Comparison of ENCODE assay signal across 8 mouse cellular contexts in genomic region chr6:91776543-91776942, GRCm38 (mm10). TPM values are rescaled to one million over a fixed set of nuclear protein-coding genes. Genes with fewer than 3 reads are reported as not detected.
A peak's percentile ranks its signal among the peaks of the same experiment; 100 is the strongest.
DNase-seq lines count a peak whose midpoint lies in the region; ATAC-seq lines count a peak whose summit lies in the region.

No protein-coding gene starts in this region.

- DNase-seq in kidney, adult 18-20 months = peak; percentile 68
- no peak for DNase-seq in kidney, adult 11 months
- peak; percentile 63 to 72 for DNase-seq in adrenal gland, adult 18-20 months (ENCODE audit: low spot score in 2 of 2)
- DNase-seq in embryo, embryonic 11 days = peak; percentile 83
- peak; percentile 80 for DNase-seq in kidney, postnatal 10 days
- DNase-seq in lung, postnatal 10 days = peak; percentile 74
- peak; percentile 38 for DNase-seq in retina, postnatal 7 days (ENCODE audit: low read depth, low spot score)

- peak; percentile 86 for ATAC-seq in granulocyte monocyte progenitor cell, adult 5-6 weeks (replicated peaks; ENCODE audit: poor library complexity, severe bottlenecking)

RNA-seq across cellular contexts. Expression of gene Grip2, which starts 50.5 kb away (rescaled TPM):
- total RNA-seq in adrenal gland, adult 18-20 months (2021) = 1 to 10 TPM; 1.7 to 2.1 TPM
- total RNA-seq in granulocyte monocyte progenitor cell, adult 5-6 weeks (2014; fragmentation: Nextera tagmentation) = not detected in 2 replicates
- not detected in 2 replicates for total RNA-seq in granulocyte monocyte progenitor cell, adult 5-6 weeks (2017)
